Mouse (Mus musculus): Measurements from ENCODE around the gene Agmat. TPM values are rescaled to one million over a fixed set of nuclear protein-coding genes. Genes with fewer than 3 reads are reported as not detected.

Gene Agmat
- total RNA-seq, 2 experiments from 2014 or later, result 0.48 to 0.79 TPM

DNA sequence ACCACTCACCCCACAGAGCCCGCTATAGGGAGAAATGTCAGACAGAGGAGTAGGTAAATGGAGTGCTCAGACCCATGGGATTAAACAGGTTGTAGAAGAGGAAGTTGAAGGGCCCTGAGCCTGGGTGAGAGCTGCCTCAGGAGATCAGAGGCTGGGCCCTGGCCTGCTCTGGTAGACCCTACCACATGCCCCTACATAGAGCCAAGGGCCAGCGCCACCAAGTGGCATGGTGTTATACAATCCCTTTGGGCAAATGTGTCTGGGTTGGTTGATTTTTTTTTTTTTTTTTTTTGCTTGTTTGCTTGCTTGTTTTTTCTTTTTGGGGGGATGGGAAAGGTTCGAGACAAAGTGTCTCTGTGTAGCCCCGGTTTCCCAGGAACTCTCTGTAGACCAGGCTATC, 57.6 kb downstream of the Agmat start:
- intact Hi-C loops (cut with DNase I), result no loop called here
- no peak for DNase-seq

DNA sequence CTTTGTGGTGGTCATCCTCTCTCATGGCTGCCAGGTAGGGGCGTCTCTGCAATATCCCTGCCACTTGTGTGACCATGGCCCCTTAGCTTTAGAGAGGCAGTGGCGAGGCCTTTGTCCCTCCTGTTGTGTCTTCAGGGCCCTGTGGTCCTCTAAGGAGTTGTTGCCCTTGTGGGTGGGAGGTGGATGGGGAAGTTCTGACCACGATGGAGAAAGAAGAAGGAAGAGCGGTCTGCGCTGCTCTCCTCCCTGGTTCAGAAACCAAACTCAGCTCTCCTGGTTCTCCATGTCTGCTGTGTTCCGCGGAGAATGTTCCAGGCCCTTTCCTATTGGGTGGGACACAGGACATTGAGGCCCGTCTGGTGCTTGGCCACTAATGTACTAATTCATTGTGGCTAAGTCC, 59.4 kb downstream of the Agmat start:
- intact Hi-C loops (cut with DNase I), result no loop called here
- DNase-seq, result no peak

Other genes starting within 250 kb of the Agmat start
- 10 to 100 TPM; 32.1 to 34.2 TPM for gene Spen, start 208.1 kb upstream of the Agmat start, total RNA-seq (2021)
- 100 to 1,000 TPM; 241 to 248 TPM for gene Fblim1, start 140.6 kb upstream of the Agmat start, total RNA-seq (2021)
- 10 to 100 TPM; 11.2 to 15.6 TPM for gene Tmem82, start 128.0 kb upstream of the Agmat start, total RNA-seq (2021)
- gene Slc25a34, start 122.9 kb upstream of the Agmat start, total RNA-seq (2021), result 10 to 100 TPM; 81.1 to 84.5 TPM
- gene Plekhm2, start 81.8 kb upstream of the Agmat start, total RNA-seq (2021), result 10 to 100 TPM; 81.0 to 83.1 TPM
- gene Rsc1a1, start 61.1 kb upstream of the Agmat start, total RNA-seq (2021), result 1 to 10 TPM in 1 of 2 experiments, under 1 TPM in 1; 0.19 to 3.1 TPM
- 10 to 100 TPM; 38.5 to 41.1 TPM for gene Ddi2, start 23.3 kb upstream of the Agmat start, total RNA-seq (2021)
- 10 to 100 TPM; 17.6 to 18.0 TPM for gene Dnajc16, start 44.3 kb downstream of the Agmat start, total RNA-seq (2021)
- 10 to 100 TPM; 10.5 to 12.4 TPM for gene Casp9, start 46.9 kb downstream of the Agmat start, total RNA-seq (2021)
- gene Cela2a, start 79.5 kb downstream of the Agmat start, total RNA-seq (2021), result under 1 TPM in 1 of 2 experiments, not detected in 1; 0.87 TPM
- gene Ctrc, start 99.7 kb downstream of the Agmat start, total RNA-seq (2021), result not detected
- 10 to 100 TPM; 30.4 to 36.7 TPM for gene Efhd2, start 128.2 kb downstream of the Agmat start, total RNA-seq (2021)

Data from heart, postnatal 10 days (tissue).